10 mouse cellular contexts compared by ENCODE assay signal in genomic region chr19:21798700-21799099, GRCm38 (mm10). TPM values are rescaled to one million over a fixed set of nuclear protein-coding genes. Genes with fewer than 3 reads are reported as not detected.
DNase-seq lines count a peak whose midpoint lies in the region; ATAC-seq and TF ChIP-seq lines count a peak whose summit lies in the region.
"Had no signal": no experiment of that assay in that cellular context is flagged by ENCODE, and none has a peak within 500 bp of the region (broad histone marks: within the 10 kb centered on the region; RNA-seq: fewer than 3 reads in every experiment).

No protein-coding gene starts in this region.

- TF ChIP-seq EP300 in heart, adult 2 months (IDR thresholded peaks at IDR 0.05; ENCODE audit: insufficient read depth, low read depth, low read length): no peak

- H3K4me1 ChIP-seq in heart, adult 2 months (ENCODE audit: control insufficient read depth, insufficient read depth, low read length): peaks cover 12% of the 10 kb centered on the region
- H3K4me1 ChIP-seq in heart, embryonic 12.5 days (replicated peaks): peaks cover 24% of the 10 kb centered on the region
- peaks cover 34% of the 10 kb centered on the region for H3K4me1 ChIP-seq in midbrain, embryonic 13.5 days (replicated peaks)
- H3K4me1 ChIP-seq in midbrain, embryonic 11.5 days (ENCODE audit: control insufficient read depth, insufficient read depth, low read length): peaks cover 10% of the 10 kb centered on the region
- peaks cover 31% of the 10 kb centered on the region for H3K4me1 ChIP-seq in heart, embryonic 13.5 days

- H3K4me2 ChIP-seq in heart, embryonic 12.5 days: no peak overlapping the region
- H3K4me2 ChIP-seq in midbrain, embryonic 13.5 days (replicated peaks): no peak overlapping the region
- H3K4me2 ChIP-seq in midbrain, embryonic 11.5 days: no peak overlapping the region
- H3K4me2 ChIP-seq in heart, embryonic 13.5 days: no peak overlapping the region

- no peak for ATAC-seq in heart, embryonic 12.5 days (ENCODE audit: insufficient number of reproducible peaks, low FRiP score)
- ATAC-seq in midbrain, embryonic 13.5 days: no peak
- no peak for ATAC-seq in midbrain, embryonic 11.5 days (ENCODE audit: low FRiP score)
- no peak for ATAC-seq in heart, embryonic 13.5 days (ENCODE audit: extremely low read depth, insufficient number of reproducible peaks, low FRiP score, low TSS enrichment)
- ATAC-seq: intestine, postnatal 0 days had no signal

- intact Hi-C loops in heart, adult 2 months (cut with DNase I): loop anchor here (2.0 kb wide), 1 partner anchor 14 kb away; no protein-coding TSS in a partner anchor

- DNase-seq in heart, adult 2 months: peak in 1 of 2 experiments; percentile 42
- no peak for DNase-seq in midbrain, embryonic 11.5 days (ENCODE audit: low spot score, missing footprints)
- DNase-seq in skeletal muscle tissue, adult 2 months (ENCODE audit: low read depth, low spot score): peak; percentile 38
- DNase-seq in cerebellum, adult 9-11 months: no peak
- no peak for DNase-seq in right cerebral cortex, postnatal 10 days (ENCODE audit: low spot score in 2 of 2)
- DNase-seq: thymus, postnatal 14 days had no signal

- TF ChIP-seq POLR2A in heart, adult 2 months (IDR thresholded peaks at IDR 0.05; ENCODE audit: insufficient read depth, low read depth, low read length): no peak

- WGBS in heart, adult 2 months: 12% methylated on average over 3 of the region's 3 CpGs
- 57% methylated on average over 3 of the region's 3 CpGs for WGBS in heart, embryonic 12.5 days
- 41% methylated on average over 3 of the region's 3 CpGs for WGBS in midbrain, embryonic 13.5 days
- WGBS in midbrain, embryonic 11.5 days: 56% methylated on average over 3 of the region's 3 CpGs
- WGBS in heart, embryonic 13.5 days: 36% methylated on average over 3 of the region's 3 CpGs

- H3K27ac ChIP-seq in heart, adult 2 months: peak overlapping the region; percentile 1
- H3K27ac ChIP-seq in heart, embryonic 12.5 days (ENCODE audit: poor library complexity, severe bottlenecking): no peak overlapping the region
- H3K27ac ChIP-seq in midbrain, embryonic 13.5 days: 0 out of 2 replicates have a peak overlapping the region, but pooled peaks have one; percentile 35
- H3K27ac ChIP-seq in midbrain, embryonic 11.5 days (ENCODE audit: low read depth, low read length): no peak overlapping the region
- peak overlapping the region; percentile 34 for H3K27ac ChIP-seq in heart, embryonic 13.5 days (replicated peaks)

- no peaks in the 10 kb centered on the region for H3K9me3 ChIP-seq in heart, embryonic 12.5 days (replicated peaks)
- H3K9me3 ChIP-seq in midbrain, embryonic 13.5 days: no peaks in the 10 kb centered on the region
- H3K9me3 ChIP-seq in midbrain, embryonic 11.5 days (ENCODE audit: control insufficient read depth, low read length): no peaks in the 10 kb centered on the region
- H3K9me3 ChIP-seq in heart, embryonic 13.5 days: no peaks in the 10 kb centered on the region

- H3K4me3 ChIP-seq in heart, adult 2 months: no peak overlapping the region
- H3K4me3 ChIP-seq in heart, embryonic 12.5 days: no peak overlapping the region
- no peak overlapping the region for H3K4me3 ChIP-seq in midbrain, embryonic 13.5 days (replicated peaks)
- no peak overlapping the region for H3K4me3 ChIP-seq in midbrain, embryonic 11.5 days (ENCODE audit: low read depth, low read length)
- no peak overlapping the region for H3K4me3 ChIP-seq in heart, embryonic 13.5 days

- no peaks in the 10 kb centered on the region for H3K79me2 ChIP-seq in heart, adult 2 months (replicated peaks; ENCODE audit: control insufficient read depth, insufficient read depth, low read length)

- H3K27me3 ChIP-seq in heart, adult 2 months (ENCODE audit: control insufficient read depth, insufficient read depth, low read length): no peaks in the 10 kb centered on the region
- H3K27me3 ChIP-seq in heart, embryonic 12.5 days (replicated peaks): no peaks in the 10 kb centered on the region
- no peaks in the 10 kb centered on the region for H3K27me3 ChIP-seq in midbrain, embryonic 13.5 days
- no peaks in the 10 kb centered on the region for H3K27me3 ChIP-seq in midbrain, embryonic 11.5 days (ENCODE audit: control insufficient read depth, insufficient read depth, low read length)
- H3K27me3 ChIP-seq in heart, embryonic 13.5 days (replicated peaks): no peaks in the 10 kb centered on the region

- H3K36me3 ChIP-seq in heart, adult 2 months (ENCODE audit: control insufficient read depth, insufficient read depth, low read length): peaks cover 16% of the 10 kb centered on the region
- peaks cover 83% of the 10 kb centered on the region for H3K36me3 ChIP-seq in heart, embryonic 12.5 days
- peaks cover 81% of the 10 kb centered on the region for H3K36me3 ChIP-seq in midbrain, embryonic 13.5 days
- peaks cover 41% of the 10 kb centered on the region for H3K36me3 ChIP-seq in midbrain, embryonic 11.5 days (ENCODE audit: control insufficient read depth, insufficient read depth, low read length)
- H3K36me3 ChIP-seq in heart, embryonic 13.5 days: peaks cover 94% of the 10 kb centered on the region

- H3K9ac ChIP-seq in heart, adult 2 months (ENCODE audit: low read depth, low read length): no peak overlapping the region
- no peak overlapping the region for H3K9ac ChIP-seq in heart, embryonic 12.5 days
- H3K9ac ChIP-seq in midbrain, embryonic 13.5 days (replicated peaks): no peak overlapping the region
- H3K9ac ChIP-seq in midbrain, embryonic 11.5 days (ENCODE audit: low read length): no peak overlapping the region
- no peak overlapping the region for H3K9ac ChIP-seq in heart, embryonic 13.5 days

- TF ChIP-seq CTCF in heart, adult 2 months (IDR thresholded peaks at IDR 0.05): no peak

RNA-seq across cellular contexts. Expression of gene Cemip2, which starts 20.6 kb away (rescaled TPM):
- 10 to 100 TPM; 10.7 to 11.7 TPM for total RNA-seq in heart, adult 2 months (2021)
- 4.5 and 5.8 TPM in 2 replicates for polyA plus RNA-seq in heart, adult 2 months (2012; rRNA removed)
- polyA plus RNA-seq in heart, embryonic 12.5 days (2016; fragmentation: Nextera tagmentation; extraction: Ambion mirVana): 116 and 122 TPM in 2 replicates
- polyA plus RNA-seq in midbrain, embryonic 13.5 days (2015; fragmentation: Nextera tagmentation; extraction: Ambion mirVana): 73.8 and 76.2 TPM in 2 replicates
- polyA plus RNA-seq in midbrain, embryonic 11.5 days (2014; fragmentation: Nextera tagmentation; extraction: Ambion mirVana): 83.7 and 86.7 TPM in 2 replicates
- 55.2 and 58.9 TPM in 2 replicates for polyA plus RNA-seq in heart, embryonic 13.5 days (2015; fragmentation: Nextera tagmentation; extraction: Ambion mirVana)

Comparison
In these comparisons a context has a peak if more than half of its experiments do, and no peak if none do; other contexts are left out.
1. H3K27ac ChIP-seq: peak in heart, adult 2 months (single experiment), midbrain, embryonic 13.5 days (single experiment) and heart, embryonic 13.5 days (single experiment); none in heart, embryonic 12.5 days (single experiment) and midbrain, embryonic 11.5 days (single experiment).